Mouse (Mus musculus) midbrain, embryonic 14.5 days (tissue): Measurements from ENCODE around the gene Cyp4f17. TPM values are rescaled to one million over a fixed set of nuclear protein-coding genes. Genes with fewer than 3 reads are reported as not detected.
A peak's percentile ranks its signal among the peaks of the same experiment; 100 is the strongest.
"Not testable (repeated sequence)": the region's sequence is repeated elsewhere in the genome, so short reads cannot be mapped to it uniquely, and the experiment has no call there.

Source experiments
- ATAC-seq: fragments of 200-750 bp; cut with Nextera tagmentation; 2 replicates; pipeline ENCODE4 v1.8.0; 2017; ENCODE audit warnings: moderate number of reproducible peaks, moderate library complexity; ENCODE audit not compliant: low FRiP score, low TSS enrichment
- DNase-seq: peaks from one replicate; pipeline ENCODE4 v3.0.0-alpha.2; 2015
- H3K27ac ChIP-seq: fragments of 300-500 bp; sonication (generic); replicated peaks from 2 replicates; pipeline ENCODE4 v1.5.1; 2014; ENCODE audit warnings: mild to moderate bottlenecking, low read depth, low read length, moderate library complexity
- H3K27me3 ChIP-seq: fragments of 300-500 bp; sonication (generic); 2 replicates; pipeline ENCODE4 v1.6.1; 2014; ENCODE audit warnings: low read length, control low read depth, mixed read lengths; ENCODE audit not compliant: control insufficient read depth, insufficient read depth
- H3K36me3 ChIP-seq: fragments of 300-500 bp; sonication (generic); 2 replicates; pipeline ENCODE4 v1.6.1; 2014; ENCODE audit warnings: low read length, control low read depth; ENCODE audit not compliant: control insufficient read depth, insufficient read depth
- H3K4me1 ChIP-seq: fragments of 300-500 bp; sonication (generic); 2 replicates; pipeline ENCODE4 v1.6.1; 2014; ENCODE audit warnings: mild to moderate bottlenecking, antibody characterized with exemption, low read length, control low read depth; ENCODE audit not compliant: control insufficient read depth, insufficient read depth
- H3K4me2 ChIP-seq: fragments of 300-500 bp; sonication (generic); 2 replicates; pipeline ENCODE4 v1.6.1; 2014; ENCODE audit warnings: mild to moderate bottlenecking, low read length, moderate library complexity
- H3K4me3 ChIP-seq: fragments of 300-500 bp; sonication (generic); replicated peaks from 2 replicates; pipeline ENCODE4 v1.5.1; 2014; ENCODE audit warnings: low read depth, low read length
- H3K9ac ChIP-seq: fragments of 300-500 bp; sonication (generic); replicated peaks from 2 replicates; pipeline ENCODE4 v1.6.1; 2014; ENCODE audit warnings: mild to moderate bottlenecking, low read length, moderate library complexity
- H3K9me3 ChIP-seq: fragments of 300-500 bp; sonication (generic); 2 replicates; pipeline ENCODE4 v1.6.1; 2016; ENCODE audit warnings: low read length, control low read depth, mixed read lengths; ENCODE audit not compliant: control insufficient read depth
- WGBS: fragments of 180-500 bp; shearing (Covaris S2); extraction: QIAGEN DNeasy Blood & Tissue Kit; methylation state at CpG from one replicate; pipeline ENCODE4 v1.1.7; 2014; 5-methylcytosine and 5-hydroxymethylcytosine counted together
- polyA plus RNA-seq: library from polyadenylated mRNA; unstranded; fragments of >200 nt; fragmentation: Nextera tagmentation; extraction: Ambion mirVana; gene quantifications from 2 replicates; pipeline ENCODE4 v1.2.1, GENCODE M21; 2014

Gene Cyp4f17
- polyA plus RNA-seq, 1 experiment from 2014 or later: 10.4 TPM

DNA sequence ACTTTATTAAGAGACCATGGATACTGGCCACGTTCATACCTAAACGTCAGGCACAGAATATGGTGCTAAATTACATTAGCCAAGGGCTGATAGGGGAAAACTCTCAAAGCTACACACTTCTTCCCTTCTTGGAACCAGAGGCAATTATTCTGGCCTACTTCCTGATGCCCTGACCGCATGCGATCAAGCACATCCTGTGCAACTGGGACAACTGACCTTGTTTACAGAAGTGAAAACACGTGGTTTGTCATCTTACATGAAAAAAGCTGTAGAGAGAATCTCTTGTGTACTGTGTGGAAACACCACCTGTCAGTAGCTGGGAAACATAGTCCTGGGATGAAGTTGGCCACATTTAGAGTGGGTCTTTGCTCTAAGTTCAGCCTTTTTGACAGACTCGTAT, 28.2 kb downstream of the Cyp4f17 start:
- Histone ChIP-seq H3K4me2 (no peak overlapping the region), H3K27me3 (no peaks in the 10 kb centered on the region), H3K4me3 (no peak overlapping the region), H3K36me3 (no peaks in the 10 kb centered on the region), H3K9ac (no peak overlapping the region), H3K4me1 (peaks cover 6% of the 10 kb centered on the region; the same call in 1 of the 2 replicates), H3K9me3 (no peaks in the 10 kb centered on the region), H3K27ac (no peak overlapping the region)
- DNase-seq (no peak), ATAC-seq (no peak)
- 90% methylated on average over 6 of the region's 6 CpGs for WGBS

DNA sequence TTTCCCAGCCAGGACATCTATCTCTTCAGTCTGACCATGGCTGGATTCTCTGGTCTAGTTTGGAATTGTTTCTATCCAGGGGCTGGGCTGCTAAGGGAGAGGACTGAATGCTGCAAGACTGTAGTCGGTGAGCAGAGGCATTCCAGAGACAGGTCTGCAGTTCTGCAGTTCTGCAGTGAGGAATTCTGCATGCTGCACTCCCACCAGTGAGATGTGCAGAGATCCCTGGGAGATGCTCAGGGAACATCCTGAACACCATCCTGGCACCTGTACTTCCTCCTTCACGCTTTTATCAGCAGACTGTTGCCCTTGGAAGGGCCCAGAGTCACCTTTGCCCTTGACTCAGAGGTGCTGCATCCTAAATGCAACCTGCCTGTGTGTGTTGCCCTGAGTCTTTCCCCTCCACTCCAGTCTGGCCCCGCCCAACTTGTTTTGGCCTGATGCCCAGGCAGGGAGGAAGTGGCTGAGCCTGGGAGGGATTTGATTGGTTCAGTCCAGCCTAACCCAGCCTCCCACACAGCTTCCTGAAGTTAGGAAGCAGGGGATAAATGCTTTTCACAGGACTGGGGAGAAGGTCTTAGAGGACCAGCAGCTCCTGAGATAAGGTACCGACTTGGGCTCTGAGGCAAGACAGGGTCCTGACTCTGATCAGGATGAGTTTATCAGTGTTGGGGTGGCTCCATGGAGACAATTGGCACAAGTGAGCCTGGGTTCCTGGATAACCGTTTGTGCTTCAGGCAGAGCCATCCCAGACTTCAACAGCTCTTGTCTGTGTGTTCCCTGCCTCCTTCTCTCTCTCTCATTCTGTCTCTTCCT, 30.4 kb downstream of the Cyp4f17 start, which contains the start of gene Cyp4f16:
Gene Cyp4f16 (plus strand): TSS at position 508 of the 816 bp plus-strand sequence.
- H3K9me3 ChIP-seq, H3K4me1 ChIP-seq, H3K27ac ChIP-seq, H3K36me3 ChIP-seq, H3K27me3 ChIP-seq: not testable (repeated sequence)
- Histone ChIP-seq H3K9ac (peak within 1 kb of the TSS; percentile 44), H3K4me3 (peak within 1 kb of the TSS; percentile 38), H3K4me2 (peak within 1 kb of the TSS; percentile 58)
- WGBS: 12% methylated on average over 5 of the region's 5 CpGs
- peak; percentile 88 for ATAC-seq
- peak; percentile 88 for DNase-seq

DNA sequence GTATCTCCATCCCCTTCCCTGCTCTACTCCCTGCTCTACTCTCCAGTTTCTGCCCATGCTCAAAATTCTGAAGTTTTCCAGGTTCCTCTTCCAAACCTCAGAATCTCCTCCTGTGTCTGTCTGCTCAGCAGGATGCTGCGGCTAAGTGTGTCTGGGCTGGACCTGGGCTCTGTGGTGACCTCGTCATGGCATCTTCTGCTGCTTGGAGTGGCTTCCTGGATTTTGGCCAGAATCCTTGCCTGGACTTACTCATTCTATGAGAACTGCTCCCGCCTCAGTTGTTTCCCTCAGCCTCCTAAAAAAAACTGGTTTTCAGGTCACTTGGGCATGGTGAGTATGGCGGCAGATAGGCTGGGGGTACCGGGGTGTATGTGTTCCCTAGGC, 31.0 kb downstream of the Cyp4f17 start:
- Histone ChIP-seq H3K9me3 (no peaks in the 10 kb centered on the region), H3K9ac (peak overlapping the region; percentile 44), H3K27me3 (no peaks in the 10 kb centered on the region), H3K27ac (no peak overlapping the region), H3K4me2 (peak overlapping the region; percentile 58), H3K4me1 (peaks cover 6% of the 10 kb centered on the region; the same call in 1 of the 2 replicates), H3K4me3 (peak overlapping the region; percentile 38), H3K36me3 (no peaks in the 10 kb centered on the region)
- ATAC-seq (no peak), DNase-seq (no peak)
- 68% methylated on average over 5 of the region's 5 CpGs for WGBS

DNA sequence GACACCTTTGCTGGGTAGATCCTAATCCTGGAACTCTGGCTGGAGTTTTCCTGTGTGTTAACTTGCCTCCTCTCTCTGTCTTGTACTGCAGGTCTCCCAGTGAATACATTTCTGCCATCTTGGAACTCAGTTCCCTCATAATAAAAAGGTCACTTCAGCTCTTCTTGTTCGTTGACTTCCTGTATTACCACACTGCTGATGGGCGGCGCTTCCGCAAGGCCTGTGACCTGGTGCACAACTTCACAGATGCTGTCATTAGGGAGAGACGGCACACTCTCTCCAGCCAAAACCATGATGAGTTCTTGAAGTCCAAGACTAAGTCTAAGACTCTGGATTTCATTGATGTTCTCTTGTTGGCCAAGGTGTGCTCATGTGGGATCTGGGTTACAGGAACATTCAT, 38.9 kb downstream of the Cyp4f17 start:
- not testable (repeated sequence) for H3K9me3 ChIP-seq, H3K4me2 ChIP-seq, H3K4me3 ChIP-seq, H3K4me1 ChIP-seq, H3K27ac ChIP-seq, H3K9ac ChIP-seq, H3K27me3 ChIP-seq, ATAC-seq, DNase-seq, H3K36me3 ChIP-seq
- 88% methylated on average over 5 of the region's 5 CpGs for WGBS

DNA sequence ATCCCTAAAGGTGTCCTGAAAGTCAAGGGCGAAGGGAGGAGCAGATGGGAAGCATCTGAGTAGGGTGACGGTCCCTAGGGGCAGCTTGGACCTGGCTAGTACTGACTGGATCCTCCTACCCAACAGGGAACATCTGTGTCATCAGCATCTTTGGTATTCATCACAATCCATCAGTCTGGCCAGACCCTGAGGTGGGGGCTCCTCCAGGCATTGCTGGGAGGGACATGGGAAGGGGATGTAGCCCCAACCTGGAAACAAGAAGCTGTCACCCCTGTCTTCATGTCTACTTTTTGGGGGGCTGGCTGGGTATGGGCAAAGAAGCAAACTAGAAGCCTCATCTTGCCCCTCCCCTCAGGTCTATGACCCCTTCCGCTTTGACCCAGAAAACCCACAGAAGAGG, 44.5 kb downstream of the Cyp4f17 start:
- H3K9me3 ChIP-seq, H3K27ac ChIP-seq, DNase-seq, H3K36me3 ChIP-seq, H3K4me1 ChIP-seq, H3K27me3 ChIP-seq: not testable (repeated sequence)
- peak overlapping the region; percentile 30 for H3K4me3 ChIP-seq
- H3K9ac ChIP-seq: peak overlapping the region; percentile 43; the same call in 1 of the 2 replicates
- 78% methylated on average over 2 of the region's 3 CpGs for WGBS
- H3K4me2 ChIP-seq: peak overlapping the region; percentile 61
- 0 out of 2 replicates have a peak, but pooled peaks have one; percentile 17 for ATAC-seq

DNA sequence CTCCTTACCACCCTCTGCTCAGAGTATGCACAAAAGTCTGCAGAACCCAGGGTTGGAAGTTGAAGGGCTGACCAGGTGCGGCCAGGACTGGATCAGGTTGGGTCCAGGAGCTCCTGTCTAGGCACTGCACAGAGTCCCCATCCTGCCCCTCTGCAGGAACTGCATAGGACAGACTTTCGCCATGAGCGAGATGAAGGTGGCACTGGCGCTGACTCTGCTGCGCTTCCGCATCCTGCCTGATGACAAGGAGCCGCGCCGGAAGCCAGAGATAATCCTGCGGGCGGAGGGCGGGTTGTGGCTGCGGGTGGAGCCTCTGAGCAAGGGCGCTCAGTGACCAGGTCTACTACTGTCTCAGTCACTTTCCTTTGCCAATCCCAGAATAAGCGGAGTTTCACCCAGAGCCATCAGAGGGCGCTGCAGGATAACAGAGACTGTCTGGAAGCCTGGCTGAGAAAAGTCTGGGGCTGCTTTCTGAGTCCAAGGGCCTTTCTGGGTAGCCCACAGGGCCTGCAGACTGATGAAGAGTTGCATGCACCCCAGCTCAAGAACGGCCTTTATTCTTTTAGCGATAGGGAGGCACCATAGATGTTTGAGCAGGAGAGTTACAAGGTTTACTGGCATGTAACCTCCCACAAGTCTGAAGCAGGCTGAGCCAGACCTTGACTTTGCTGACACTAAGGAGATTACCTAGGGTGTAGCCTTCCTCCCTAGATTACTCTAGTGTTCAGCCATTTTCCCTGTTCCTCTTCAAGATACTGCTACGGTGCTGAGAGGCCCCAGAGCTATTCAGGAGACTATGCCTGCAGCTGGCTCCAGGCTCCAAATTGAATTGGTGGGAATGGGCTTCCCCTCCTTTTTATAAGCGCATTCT, 45.3 kb downstream of the Cyp4f17 start:
- no peaks in the 10 kb centered on the region for H3K27me3 ChIP-seq
- WGBS: 9% methylated on average over 20 of the region's 20 CpGs
- peak overlapping the region; percentile 61 for H3K4me2 ChIP-seq
- H3K9me3 ChIP-seq: no peaks in the 10 kb centered on the region
- DNase-seq: peak; percentile 92
- H3K27ac ChIP-seq: 0 out of 2 replicates have a peak overlapping the region, but pooled peaks have one; percentile 55
- no peaks in the 10 kb centered on the region for H3K4me1 ChIP-seq
- peak overlapping the region; percentile 30 for H3K4me3 ChIP-seq
- H3K9ac ChIP-seq: peak overlapping the region; percentile 43
- no peaks in the 10 kb centered on the region for H3K36me3 ChIP-seq
- peak; percentile 85 for ATAC-seq

DNA sequence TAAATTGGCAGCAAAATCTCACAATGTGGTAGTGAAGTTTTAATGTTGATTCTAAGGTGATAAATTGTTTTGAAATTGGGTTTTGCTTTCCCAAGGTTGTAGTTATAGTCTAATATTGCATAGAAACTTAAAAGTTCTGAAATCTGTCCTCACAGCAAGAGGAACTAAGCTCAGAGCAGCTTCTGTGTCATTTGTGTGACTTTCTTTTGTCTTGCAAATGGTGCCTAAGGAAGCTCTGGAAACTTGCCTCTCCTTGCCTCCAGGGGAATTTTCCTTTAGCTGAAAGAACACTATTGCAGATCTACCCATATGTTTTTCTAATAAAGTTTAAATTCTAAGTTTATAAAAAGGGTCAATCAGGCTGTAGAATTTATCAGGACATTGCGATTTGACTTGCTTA, 47.2 kb downstream of the Cyp4f17 start:
- H3K9me3 ChIP-seq, H3K4me3 ChIP-seq, H3K36me3 ChIP-seq, H3K4me1 ChIP-seq, H3K4me2 ChIP-seq, H3K9ac ChIP-seq, DNase-seq, H3K27ac ChIP-seq, ATAC-seq, H3K27me3 ChIP-seq: not testable (repeated sequence)
- 49% methylated on average over 1 of the region's 1 CpGs for WGBS

DNA sequence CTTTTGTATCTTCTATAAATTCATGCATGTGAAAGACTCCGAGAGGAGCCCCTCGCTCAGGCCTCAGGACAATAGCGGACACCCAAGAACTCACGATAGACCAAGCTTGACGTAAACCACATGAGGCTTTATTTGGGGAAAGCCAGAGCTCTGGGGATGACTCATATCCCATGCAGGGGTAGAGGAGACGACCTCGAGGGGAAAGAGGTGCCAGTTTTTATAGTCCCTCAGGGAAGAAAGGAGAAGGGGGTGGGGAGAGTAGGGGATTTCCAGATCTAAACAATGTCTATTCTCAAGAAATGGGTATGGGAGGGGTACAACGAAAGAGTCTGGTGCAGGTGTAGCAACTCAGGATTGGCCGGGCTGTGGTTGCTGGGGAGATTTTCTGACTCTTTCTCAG, 48.5 kb downstream of the Cyp4f17 start:
- not testable (repeated sequence) for H3K9me3 ChIP-seq, H3K27ac ChIP-seq, DNase-seq, H3K4me3 ChIP-seq, H3K4me1 ChIP-seq, H3K9ac ChIP-seq, ATAC-seq, H3K27me3 ChIP-seq, H3K36me3 ChIP-seq, H3K4me2 ChIP-seq
- WGBS: 79% methylated on average over 9 of the region's 9 CpGs
